ENCODE assay signal across 18 mouse cellular contexts in genomic region chr9:53422133-53422896, GRCm38 (mm10). TPM values are rescaled to one million over a fixed set of nuclear protein-coding genes. Genes with fewer than 3 reads are reported as not detected.
DNase-seq lines count a peak whose midpoint lies in the region; ATAC-seq lines count a peak whose summit lies in the region.
"Had no signal": no experiment of that assay in that cellular context is flagged by ENCODE, and none has a peak within 500 bp of the region (broad histone marks: within the 10 kb centered on the region; RNA-seq: fewer than 3 reads in every experiment).

No protein-coding gene starts in this region.

- H3K36me3 ChIP-seq in kidney, embryonic 15.5 days, result no peaks in the 10 kb centered on the region
- no peaks in the 10 kb centered on the region for H3K36me3 ChIP-seq in liver, embryonic 12.5 days
- H3K36me3 ChIP-seq: hindbrain, embryonic 13.5 days; neural tube, embryonic 12.5 days had no signal

- H3K4me1 ChIP-seq in kidney, embryonic 15.5 days, result no peaks in the 10 kb centered on the region
- H3K4me1 ChIP-seq in liver, embryonic 12.5 days, result peaks cover 49% of the 10 kb centered on the region
- H3K4me1 ChIP-seq: hindbrain, embryonic 13.5 days; neural tube, embryonic 12.5 days had no signal

- peak; percentile 46; the same call in 1 of the 2 replicates for ATAC-seq in kidney, embryonic 15.5 days (replicated peaks; ENCODE audit: low FRiP score)
- ATAC-seq in liver, embryonic 12.5 days, result peak; percentile 100
- ATAC-seq: forebrain, embryonic 16.5 days had no signal

- no peak for DNase-seq in kidney, adult 9 months
- DNase-seq in 416B (ENCODE audit: low read depth), result peak; percentile 87
- DNase-seq in c-Kit-positive CD71-positive TER-119-negative erythroid progenitor cells, embryonic 14.5 days (ENCODE audit: low read depth), result peak; percentile 61
- no peak for DNase-seq in left cerebral cortex, adult 11 months (ENCODE audit: low spot score)
- no peak for DNase-seq in adrenal gland, postnatal 4 days (ENCODE audit: low spot score in 2 of 2)
- DNase-seq in kidney, postnatal 36 days, result no peak
- DNase-seq: cerebellum, adult 8-10 months; embryo, embryonic 11 days; kidney, adult 11 months; right cerebral cortex, postnatal 25 days had no signal

- H3K9ac ChIP-seq in kidney, embryonic 15.5 days, result no peak overlapping the region
- H3K9ac ChIP-seq in liver, embryonic 12.5 days, result peak overlapping the region; percentile 50
- H3K9ac ChIP-seq: hindbrain, embryonic 13.5 days; neural tube, embryonic 12.5 days had no signal

- H3K4me3 ChIP-seq in kidney, embryonic 15.5 days (replicated peaks), result no peak overlapping the region
- peak overlapping the region; percentile 40 for H3K4me3 ChIP-seq in liver, embryonic 12.5 days
- H3K4me3 ChIP-seq: hindbrain, embryonic 13.5 days; neural tube, embryonic 12.5 days had no signal

- H3K27me3 ChIP-seq in kidney, embryonic 15.5 days, result no peaks in the 10 kb centered on the region
- H3K27me3 ChIP-seq in liver, embryonic 12.5 days (replicated peaks), result no peaks in the 10 kb centered on the region
- H3K27me3 ChIP-seq: hindbrain, embryonic 13.5 days; neural tube, embryonic 12.5 days had no signal

- H3K9me3 ChIP-seq in kidney, embryonic 15.5 days (replicated peaks), result 0 out of 2 replicates have a peak, but pooled peaks cover 3% of the 10 kb centered on the region
- H3K9me3 ChIP-seq in liver, embryonic 12.5 days (replicated peaks), result no peaks in the 10 kb centered on the region
- H3K9me3 ChIP-seq: hindbrain, embryonic 13.5 days; neural tube, embryonic 12.5 days had no signal

- H3K27ac ChIP-seq in kidney, embryonic 15.5 days, result no peak overlapping the region
- H3K27ac ChIP-seq in liver, embryonic 12.5 days, result peak overlapping the region; percentile 93
- H3K27ac ChIP-seq: hindbrain, embryonic 13.5 days; macrophage; neural tube, embryonic 12.5 days had no signal

- no peak overlapping the region for H3K4me2 ChIP-seq in kidney, embryonic 15.5 days
- peak overlapping the region; percentile 63 for H3K4me2 ChIP-seq in liver, embryonic 12.5 days
- H3K4me2 ChIP-seq: hindbrain, embryonic 13.5 days; neural tube, embryonic 12.5 days had no signal

- WGBS in kidney, embryonic 15.5 days, result 65% methylated on average over 9 of the region's 9 CpGs
- WGBS in liver, embryonic 12.5 days (ENCODE audit: insufficient replicate concordance), result 9% methylated on average over 9 of the region's 9 CpGs

RNA-seq across cellular contexts. Expression of gene 4930550C14Rik, which starts 20.2 kb away (rescaled TPM):
- polyA plus RNA-seq in kidney, embryonic 15.5 days (2015; fragmentation: Nextera tagmentation; extraction: Ambion mirVana), result 1.6 and 1.9 TPM in 2 replicates
- polyA plus RNA-seq in liver, embryonic 12.5 days (2016; fragmentation: Nextera tagmentation; extraction: Ambion mirVana), result 0.89 and 1.0 TPM in 2 replicates
- total RNA-seq in adrenal gland, postnatal 4 days (2021), result 1 to 10 TPM; 1.9 to 2.3 TPM
- total RNA-seq: gastrocnemius, adult 8-10 months; midbrain, postnatal 0 days had no signal

RNA-seq across cellular contexts. Expression of gene Kdelc2, which starts 38.5 kb away (rescaled TPM):
- polyA plus RNA-seq in kidney, embryonic 15.5 days (2015; fragmentation: Nextera tagmentation; extraction: Ambion mirVana), result 32.7 and 33.5 TPM in 2 replicates
- polyA plus RNA-seq in liver, embryonic 12.5 days (2016; fragmentation: Nextera tagmentation; extraction: Ambion mirVana), result 7.3 and 8.3 TPM in 2 replicates
- 10 to 100 TPM; 23.3 to 25.1 TPM for total RNA-seq in adrenal gland, postnatal 4 days (2021)

Comparison
In these comparisons a context has a peak if more than half of its experiments do, and no peak if none do; other contexts are left out.
1. DNase-seq: peak in 416B (single experiment) and c-Kit-positive CD71-positive TER-119-negative erythroid progenitor cells, embryonic 14.5 days (single experiment); none in kidney, adult 9 months (single experiment), left cerebral cortex, adult 11 months (single experiment), adrenal gland, postnatal 4 days (0 of 2) and kidney, postnatal 36 days (0 of 2).